Mouse (Mus musculus) forebrain, postnatal 0 days (tissue): ENCODE measurements around the gene Snai1. TPM values are rescaled to one million over a fixed set of nuclear protein-coding genes. Genes with fewer than 3 reads are reported as not detected.

Experiments
- ATAC-seq: fragments of 200-750 bp; cut with Nextera tagmentation; 2 replicates; pipeline ENCODE4 v1.8.0; 2017; ENCODE audit warnings: mild to moderate bottlenecking, moderate library complexity
- DNase-seq: peaks from one replicate; pipeline ENCODE4 v3.0.0-alpha.2; 2015
- H3K27ac ChIP-seq: fragments of 300-500 bp; sonication (generic); 2 replicates; pipeline ENCODE4 v1.5.1; 2014; ENCODE audit warnings: low read depth, mild to moderate bottlenecking, antibody characterized with exemption, low read length, moderate library complexity, mixed read lengths
- H3K27me3 ChIP-seq: fragments of 300-500 bp; sonication (generic); 2 replicates; pipeline ENCODE4 v1.6.1; 2014; ENCODE audit warnings: mild to moderate bottlenecking, low read length, mixed read lengths; ENCODE audit not compliant: insufficient read depth
- H3K36me3 ChIP-seq: fragments of 300-500 bp; sonication (generic); 2 replicates; pipeline ENCODE4 v1.6.1; 2014; ENCODE audit warnings: mild to moderate bottlenecking, moderate library complexity; ENCODE audit not compliant: insufficient read depth
- H3K4me1 ChIP-seq: fragments of 300-500 bp; sonication (generic); 2 replicates; pipeline ENCODE4 v1.6.1; 2014; ENCODE audit warnings: antibody characterized with exemption; ENCODE audit not compliant: insufficient read depth
- H3K4me2 ChIP-seq: fragments of 300-500 bp; sonication (generic); 2 replicates; pipeline ENCODE4 v1.6.1; 2014; ENCODE audit warnings: low read depth, mild to moderate bottlenecking, moderate library complexity
- H3K4me3 ChIP-seq: fragments of 300-500 bp; sonication (generic); 2 replicates; pipeline ENCODE4 v1.5.1; 2014; ENCODE audit warnings: low read depth, low read length, mixed read lengths
- H3K9ac ChIP-seq: fragments of 300-500 bp; sonication (generic); 2 replicates; pipeline ENCODE4 v1.6.1; 2014; ENCODE audit warnings: mild to moderate bottlenecking
- H3K9me3 ChIP-seq: fragments of 300-500 bp; sonication (generic); 2 replicates; pipeline ENCODE4 v1.6.1; 2016; ENCODE audit warnings: low read length
- CTCF ChIP-seq: sonication (generic); IDR thresholded peaks from 2 replicates; pipeline ENCODE4 v1.5.1; 2016; ENCODE audit warnings: antibody characterized with exemption, control low read depth, low read depth
- WGBS: fragments of 180-500 bp; shearing (Covaris S2); extraction: QIAGEN DNeasy Blood & Tissue Kit; methylation state at CpG from one replicate; pipeline ENCODE4 v1.1.7; 2014; 5-methylcytosine and 5-hydroxymethylcytosine counted together
- polyA plus RNA-seq: library from polyadenylated mRNA; unstranded; fragments of >200 nt; fragmentation: Nextera tagmentation; extraction: Ambion mirVana; gene quantifications from 2 replicates; pipeline ENCODE4 v1.2.1, GENCODE M21; 2015
- total RNA-seq: library from RNA; depleted of rRNA; stranded (reverse); fragments of >200 nt; gene quantifications from 2 replicates; pipeline ENCODE4 v1.2.3, GENCODE M21; 2014

The Snai1 gene
- total and polyA plus RNA-seq, 2 experiments from 2014 or later, result 1.4 to 4.4 TPM

DNA sequence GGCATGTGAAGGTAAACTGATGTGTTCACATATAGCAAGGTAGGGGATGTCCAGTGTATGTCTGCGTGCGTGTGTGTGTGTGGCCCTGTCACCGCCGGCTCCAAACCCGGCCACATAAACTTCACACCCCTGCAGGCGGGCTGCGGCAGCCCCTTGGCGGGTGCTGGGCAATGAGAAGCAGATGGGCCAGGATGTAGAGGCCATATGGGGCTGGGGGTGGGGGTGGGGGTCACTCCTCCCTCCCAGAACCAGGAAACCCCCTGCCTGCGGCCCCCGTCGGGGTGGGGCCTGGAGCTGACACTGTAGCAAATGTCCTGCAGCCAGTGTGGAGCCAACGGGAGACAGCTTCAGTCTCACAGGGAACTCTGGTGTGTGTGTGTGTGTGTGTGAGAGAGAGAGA is 25.7 kb downstream of the Snai1 start:
- Histone ChIP-seq H3K4me2 (no peak overlapping the region), H3K9me3 (no peaks in the 10 kb centered on the region), H3K36me3 (no peaks in the 10 kb centered on the region), H3K4me3 (no peak overlapping the region), H3K27ac (no peak overlapping the region), H3K27me3 (no peaks in the 10 kb centered on the region; the same call in 1 of the 2 replicates), H3K9ac (no peak overlapping the region), H3K4me1 (no peaks in the 10 kb centered on the region)
- no peak for TF ChIP-seq CTCF
- DNase-seq (no peak), ATAC-seq (no peak)
- WGBS, result 52% methylated on average over 12 of the region's 12 CpGs

DNA sequence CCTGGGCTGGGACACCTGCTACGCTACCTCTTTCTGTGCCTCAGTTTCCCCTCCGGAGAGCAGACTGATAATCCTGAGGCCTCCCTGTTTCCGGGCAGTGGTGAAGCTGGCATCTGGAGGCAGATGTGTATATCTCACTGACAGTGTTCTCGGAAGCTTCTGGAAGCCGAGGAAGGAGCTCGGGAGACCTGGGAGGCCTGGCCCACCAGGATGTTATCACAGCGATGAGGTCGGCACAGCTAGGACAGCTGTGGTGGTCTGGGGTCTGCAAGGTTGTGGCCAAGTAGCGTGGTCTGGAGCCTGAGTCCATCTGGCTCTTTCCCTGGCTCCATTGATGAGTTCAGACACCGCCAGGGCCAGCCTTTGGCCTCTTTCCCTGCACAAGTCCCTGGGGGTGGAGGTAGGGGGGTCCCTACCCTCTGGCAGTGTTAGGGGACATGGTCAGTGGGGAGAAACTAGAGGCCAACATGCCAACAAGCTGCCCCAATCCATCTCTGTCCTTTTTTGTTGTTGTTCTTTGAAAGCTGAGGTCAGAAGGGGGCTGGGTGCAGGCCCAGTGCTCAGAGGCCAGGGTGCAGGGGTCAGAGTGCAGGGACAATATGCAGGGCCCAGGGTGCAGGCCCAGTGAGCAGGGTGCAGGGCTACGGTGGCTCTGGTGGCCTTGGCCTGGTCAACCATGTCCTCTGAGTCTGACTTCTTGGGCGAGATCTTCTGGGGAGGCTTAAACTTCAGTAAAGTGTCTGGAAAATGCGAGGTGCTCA is 26.7 kb downstream of the Snai1 start:
- 89% methylated on average over 13 of the region's 13 CpGs for WGBS
- Histone ChIP-seq H3K9ac (no peak overlapping the region), H3K9me3 (no peaks in the 10 kb centered on the region), H3K4me3 (no peak overlapping the region), H3K36me3 (no peaks in the 10 kb centered on the region), H3K27ac (no peak overlapping the region), H3K4me1 (no peaks in the 10 kb centered on the region), H3K27me3 (no peaks in the 10 kb centered on the region), H3K4me2 (no peak overlapping the region)
- ATAC-seq (no peak), DNase-seq (no peak)
- TF ChIP-seq CTCF, result no peak

DNA sequence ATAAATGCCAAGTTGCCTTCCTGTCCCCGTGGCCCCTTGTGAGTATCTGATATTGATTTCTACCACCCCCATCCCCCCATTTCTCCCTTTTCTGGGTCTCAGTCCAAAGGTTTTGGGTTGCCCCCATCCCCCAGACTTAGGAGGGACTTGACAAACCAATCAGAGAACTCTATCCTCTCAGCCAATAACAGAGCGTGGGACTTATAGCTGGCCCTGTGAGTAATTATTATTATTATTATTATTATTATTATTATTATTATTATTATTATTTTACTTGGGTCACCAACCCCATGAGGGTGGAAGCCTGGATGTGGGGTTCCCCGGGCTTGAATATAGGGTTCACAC is 27.3 kb downstream of the Snai1 start:
- Histone ChIP-seq H3K27ac (no peak overlapping the region), H3K4me3 (no peak overlapping the region), H3K9ac (no peak overlapping the region), H3K4me2 (no peak overlapping the region), H3K9me3 (no peaks in the 10 kb centered on the region), H3K36me3 (no peaks in the 10 kb centered on the region), H3K4me1 (no peaks in the 10 kb centered on the region), H3K27me3 (no peaks in the 10 kb centered on the region)
- TF ChIP-seq CTCF, result no peak
- ATAC-seq (no peak), DNase-seq (no peak)
- WGBS, result 80% methylated on average over 3 of the region's 3 CpGs

DNA sequence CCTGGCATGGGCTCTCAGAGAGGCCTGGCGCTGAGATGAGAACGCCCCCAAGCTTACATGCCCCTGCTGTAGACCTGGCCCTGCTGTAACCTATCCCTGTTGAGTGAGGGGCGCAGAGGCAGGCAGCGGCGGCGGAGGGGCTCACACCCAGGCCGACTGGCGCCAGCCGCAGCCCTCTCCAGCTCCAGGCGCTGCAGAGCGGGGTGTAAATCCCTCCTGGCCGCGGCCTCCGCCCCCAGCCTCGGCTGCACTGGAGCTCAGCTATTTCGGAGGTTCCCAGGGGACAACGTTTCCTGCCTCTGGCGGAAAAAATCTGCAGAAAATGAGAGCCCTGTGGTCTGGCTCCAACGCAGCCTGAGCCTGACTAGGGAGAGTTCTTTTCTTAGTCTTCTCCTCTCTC is 27.7 kb downstream of the Snai1 start:
- Histone ChIP-seq H3K9ac (no peak overlapping the region), H3K4me1 (no peaks in the 10 kb centered on the region), H3K4me3 (no peak overlapping the region), H3K27me3 (no peaks in the 10 kb centered on the region), H3K9me3 (no peaks in the 10 kb centered on the region), H3K27ac (no peak overlapping the region), H3K36me3 (no peaks in the 10 kb centered on the region), H3K4me2 (no peak overlapping the region)
- 21% methylated on average over 19 of the region's 19 CpGs for WGBS
- ATAC-seq (no peak), DNase-seq (no peak)
- no peak for TF ChIP-seq CTCF

DNA sequence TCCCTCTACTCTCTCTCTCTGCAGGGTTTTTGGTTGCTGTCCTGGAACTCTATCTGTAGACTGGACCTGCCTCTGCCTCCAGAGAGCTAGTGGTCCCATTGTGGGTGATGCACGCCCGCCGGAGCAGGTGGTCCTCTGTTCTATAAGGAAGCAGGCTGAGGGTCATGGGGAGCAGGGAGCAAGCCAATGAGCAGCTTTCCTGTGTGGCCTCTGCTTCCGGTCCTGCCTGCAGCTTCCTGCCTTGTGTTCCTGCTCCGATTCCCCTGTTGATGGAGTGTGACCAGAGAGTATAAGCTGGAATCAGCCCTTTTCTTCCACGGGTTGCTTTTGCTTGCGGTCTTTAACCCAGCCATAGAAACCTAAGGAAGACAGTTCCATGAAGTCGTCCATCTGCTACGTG is 30.1 kb downstream of the Snai1 start:
- Histone ChIP-seq H3K36me3 (no peaks in the 10 kb centered on the region), H3K4me3 (no peak overlapping the region), H3K9me3 (no peaks in the 10 kb centered on the region), H3K4me1 (no peaks in the 10 kb centered on the region), H3K9ac (no peak overlapping the region), H3K27ac (no peak overlapping the region), H3K27me3 (no peaks in the 10 kb centered on the region), H3K4me2 (no peak overlapping the region)
- DNase-seq (no peak), ATAC-seq (no peak)
- 92% methylated on average over 9 of the region's 9 CpGs for WGBS
- no peak for TF ChIP-seq CTCF

DNA sequence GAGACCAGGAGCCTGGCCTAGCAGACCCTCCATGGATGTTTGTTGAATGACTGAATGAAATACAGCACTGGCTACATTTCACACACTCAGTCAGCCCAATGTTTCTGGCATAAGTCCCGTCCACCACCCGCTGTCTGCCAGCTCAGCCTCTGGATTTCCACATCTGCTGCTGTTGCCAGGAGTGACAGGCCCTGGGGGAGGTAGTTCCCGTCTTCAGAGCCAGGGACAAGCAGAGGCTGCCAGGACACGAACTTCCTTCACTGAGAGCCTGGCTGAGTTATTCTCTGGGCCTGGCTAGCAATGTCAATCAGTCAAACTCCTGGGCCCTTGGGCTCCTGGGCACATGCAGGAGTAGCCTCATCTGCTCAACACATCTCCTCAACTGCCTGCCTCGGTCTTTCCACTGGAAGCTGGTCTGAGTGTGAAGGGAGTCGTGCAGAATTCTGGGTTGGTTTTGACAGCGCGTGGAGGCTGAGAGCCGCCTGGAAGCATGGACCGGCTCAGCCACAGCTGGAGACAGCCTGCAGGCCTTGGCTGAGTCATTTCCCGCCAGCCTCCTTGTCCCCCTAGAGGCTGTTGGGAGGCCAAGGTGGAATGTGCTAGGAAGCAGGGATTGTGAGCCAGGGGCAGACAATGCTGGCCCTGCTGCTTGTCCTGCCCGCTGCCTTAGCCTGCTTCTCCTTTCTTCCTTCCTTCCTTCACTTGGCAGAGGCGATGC is 32.1 kb downstream of the Snai1 start:
- Histone ChIP-seq H3K4me1 (no peaks in the 10 kb centered on the region), H3K36me3 (no peaks in the 10 kb centered on the region), H3K4me3 (no peak overlapping the region), H3K9ac (no peak overlapping the region), H3K27ac (no peak overlapping the region), H3K27me3 (no peaks in the 10 kb centered on the region), H3K9me3 (no peaks in the 10 kb centered on the region), H3K4me2 (no peak overlapping the region)
- DNase-seq (no peak), ATAC-seq (no peak)
- no peak for TF ChIP-seq CTCF
- WGBS, result 70% methylated on average over 13 of the region's 13 CpGs

DNA sequence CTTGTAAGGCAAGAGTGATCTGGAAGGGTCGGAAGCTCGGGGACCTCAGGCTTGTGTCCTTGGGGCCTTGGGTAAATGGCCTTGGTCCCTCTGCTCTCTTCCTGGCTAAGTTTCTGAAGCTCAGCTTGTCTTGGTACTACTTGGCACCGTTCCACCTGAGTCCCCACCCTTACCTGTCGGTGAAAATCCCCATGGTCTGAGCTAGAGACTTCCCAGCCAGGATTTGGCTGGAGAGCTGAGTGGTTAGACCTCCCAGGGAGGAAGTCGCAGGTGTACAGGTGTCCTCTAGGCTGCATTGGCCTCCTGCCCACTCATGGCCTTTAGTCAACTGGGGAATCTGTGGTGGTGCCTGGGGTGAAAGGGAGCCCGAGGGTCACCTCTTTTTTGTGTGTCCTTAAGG is 32.8 kb downstream of the Snai1 start:
- WGBS, result 94% methylated on average over 6 of the region's 6 CpGs
- Histone ChIP-seq H3K4me1 (no peaks in the 10 kb centered on the region), H3K27me3 (no peaks in the 10 kb centered on the region), H3K36me3 (no peaks in the 10 kb centered on the region), H3K9me3 (no peaks in the 10 kb centered on the region), H3K4me3 (no peak overlapping the region), H3K9ac (no peak overlapping the region), H3K4me2 (no peak overlapping the region), H3K27ac (no peak overlapping the region)
- ATAC-seq (no peak), DNase-seq (no peak)
- TF ChIP-seq CTCF, result no peak
